Mouse (Mus musculus): ENCODE data around the gene Mettl25. TPM values are rescaled to one million over a fixed set of nuclear protein-coding genes. Genes with fewer than 3 reads are reported as not detected.

Mettl25 gene
- total RNA-seq, 4 experiments from 2014 or later: 7.5 to 10.1 (median 8.4) TPM

DNA sequence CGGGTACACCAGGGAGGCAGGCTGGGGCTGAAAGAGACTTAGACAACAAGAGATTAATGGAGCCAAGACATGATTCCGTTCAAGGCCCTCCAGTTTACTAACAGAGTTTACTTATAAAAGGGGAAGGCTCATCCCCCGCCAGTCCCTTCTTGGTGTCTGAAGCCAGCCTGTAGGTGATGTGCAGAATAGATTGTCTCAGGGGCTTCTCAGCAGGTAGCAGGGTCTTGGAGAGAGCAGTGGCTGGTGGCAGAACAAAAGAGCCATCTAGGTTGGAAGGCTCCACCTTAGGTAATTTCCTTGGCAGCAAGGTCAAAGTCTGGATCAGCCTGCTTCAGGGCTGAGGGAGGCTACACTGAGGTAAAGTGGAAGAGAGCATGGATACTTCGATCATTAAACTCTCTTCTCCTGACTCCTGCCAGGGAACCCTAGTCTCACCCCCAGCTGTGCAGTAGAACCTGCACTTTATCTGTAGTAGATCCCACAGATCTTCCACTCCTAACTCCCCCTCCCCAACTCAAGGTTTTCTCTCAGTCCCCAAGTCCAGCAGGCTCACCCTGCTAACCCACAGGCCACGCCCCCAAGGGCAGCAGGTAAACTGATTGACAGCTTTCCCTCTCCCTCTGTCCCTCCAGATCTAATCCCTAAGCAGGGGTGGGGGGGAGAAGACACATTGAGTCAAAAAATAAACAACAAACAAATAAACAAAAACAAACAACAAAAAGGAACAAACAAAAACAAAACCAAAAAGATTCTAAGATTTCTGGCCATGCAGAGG, 87.2 kb downstream of the Mettl25 start:
- no peak for DNase-seq (ENCODE audit: low spot score in 2 of 2)

DNA sequence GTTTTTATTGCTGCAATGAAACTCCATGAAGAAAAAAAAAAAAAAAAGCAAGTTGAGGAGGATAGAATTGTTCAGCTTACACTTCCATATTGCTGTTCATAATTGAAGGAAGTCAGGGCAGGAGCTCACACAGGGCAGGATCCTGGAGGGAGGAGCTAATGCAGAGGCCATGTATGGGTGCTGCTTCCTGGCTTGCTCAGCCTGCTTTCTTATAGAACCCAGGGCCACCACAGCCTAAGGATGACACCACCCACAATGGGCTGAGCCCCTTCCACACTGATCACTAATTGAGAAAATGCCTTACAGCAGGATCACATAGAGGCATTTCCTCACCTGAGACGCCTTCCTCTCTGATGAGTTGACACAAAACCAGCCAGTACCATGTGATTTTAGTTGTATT, 95.2 kb downstream of the Mettl25 start:
- DNase-seq (ENCODE audit: low spot score in 2 of 2): no peak

- DNase-seq (ENCODE audit: low spot score in 2 of 2): no peak
Observed at GRCm38 (mm10) chr10:105741736-105742135, 99.4 kb downstream of the Mettl25 start.

DNA sequence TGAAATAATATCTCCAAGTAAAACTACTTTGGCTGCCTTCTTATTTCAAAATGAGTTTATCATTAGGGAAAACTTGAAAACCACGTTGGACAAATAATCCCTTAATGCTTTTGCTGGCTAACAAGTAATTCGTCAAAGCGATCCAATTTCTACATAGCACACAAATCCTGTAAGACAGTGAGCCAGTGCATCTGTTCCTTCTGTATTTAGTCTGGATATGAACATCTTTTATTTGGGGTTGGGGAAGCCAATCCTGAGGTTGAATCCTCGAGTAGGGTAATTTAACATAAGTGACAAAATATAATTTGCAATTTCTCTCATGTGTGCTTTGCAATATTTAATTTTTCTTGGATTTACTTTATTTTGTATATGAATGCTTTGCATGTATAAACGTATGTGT, 102.2 kb downstream of the Mettl25 start:
- DNase-seq (ENCODE audit: low spot score in 2 of 2): no peak

GRCm38 (mm10) chr10:105727798-105728197, 113.4 kb downstream of the Mettl25 start:
- DNase-seq (ENCODE audit: low spot score in 2 of 2): no peak

GRCm38 (mm10) chr10:105727353-105727752, 113.8 kb downstream of the Mettl25 start:
- no peak for DNase-seq (ENCODE audit: low spot score in 2 of 2)

DNA sequence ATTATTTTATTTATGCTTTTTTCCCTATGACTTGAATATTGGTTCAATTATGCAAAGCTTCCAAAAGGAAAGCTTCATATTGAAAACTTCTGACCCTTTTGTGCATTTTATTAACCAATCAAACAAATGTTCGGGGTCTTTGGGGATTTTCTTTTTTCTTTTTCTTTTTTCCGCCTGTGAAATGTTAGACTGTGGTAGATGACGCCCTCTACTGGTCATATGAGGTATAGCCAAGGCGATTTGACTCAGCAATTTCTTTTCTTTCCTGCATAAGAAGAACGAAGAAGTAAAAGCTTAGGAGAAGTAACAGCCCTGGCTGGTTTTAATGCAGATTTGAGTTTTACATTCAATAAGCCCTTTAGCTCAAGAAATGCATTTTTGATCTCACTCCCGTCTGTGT, 126.3 kb downstream of the Mettl25 start:
- DNase-seq (ENCODE audit: low spot score in 2 of 2): no peak

GRCm38 (mm10) chr10:105714366-105714765, 126.8 kb downstream of the Mettl25 start:
- no peak for DNase-seq (ENCODE audit: low spot score in 2 of 2)

- DNase-seq (ENCODE audit: low spot score in 2 of 2): no peak
Observed at GRCm38 (mm10) chr10:105713222-105713621, 128.0 kb downstream of the Mettl25 start.

Other genes with a start within 250 kb of the Mettl25 start
- 10 to 100 TPM; 17.3 to 21.0 (median 20.1) TPM for gene Ccdc59, start 313 bp downstream of the Mettl25 start, total RNA-seq (2022)

Measured in left cerebral cortex, adult 8-10 months (tissue).